Mouse (Mus musculus) neural tube, embryonic 10.5 days (tissue): Measurements from ENCODE around the gene Ralgps2.

ENCODE experiments used
- DNase-seq: peaks from one replicate; pipeline ENCODE4 v3.0.0-alpha.2; 2017; ENCODE audit warnings: low spot score; ENCODE audit errors: extremely low spot score

Ralgps2 gene

DNA sequence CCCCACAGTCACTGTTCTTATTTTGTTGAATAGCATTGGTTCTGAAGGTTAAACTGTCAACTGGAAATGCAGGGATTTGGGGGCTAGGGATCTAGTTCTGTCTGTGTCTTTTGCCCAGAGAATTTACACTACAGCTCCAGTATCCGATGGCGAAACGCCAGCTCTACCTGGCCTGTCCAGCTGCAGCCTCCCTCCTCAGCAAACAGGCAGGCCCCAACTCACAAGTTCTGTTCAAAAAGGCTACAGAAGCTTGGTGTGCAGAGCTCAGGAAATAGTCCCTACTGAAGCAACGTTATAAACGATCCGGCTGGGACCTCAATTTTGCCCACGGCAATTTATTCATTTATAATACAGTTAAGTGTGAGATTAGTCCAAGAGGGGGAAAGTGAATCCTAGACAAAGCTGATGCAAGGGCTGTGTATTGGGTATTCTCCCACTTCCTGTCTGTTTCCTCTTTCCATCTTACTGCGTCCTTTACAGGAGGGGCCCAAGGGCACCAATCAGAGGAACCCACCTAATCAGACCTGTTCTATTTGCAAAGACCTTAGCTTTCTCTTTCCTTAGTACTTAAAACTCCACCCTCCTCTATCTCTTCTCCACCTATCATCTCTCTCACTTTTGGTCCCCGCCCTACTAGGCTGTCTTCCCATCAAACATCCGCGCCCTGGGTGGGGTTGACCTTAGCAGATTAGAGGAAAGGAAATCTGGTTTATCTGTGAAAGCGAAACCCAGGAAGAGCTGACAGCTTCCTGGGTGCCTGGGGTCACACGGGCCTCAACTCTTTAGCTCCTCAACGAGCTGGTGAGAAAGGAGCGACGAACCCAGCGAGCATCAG, 16.7 kb upstream of the Ralgps2 start:
- no peak for DNase-seq

DNA sequence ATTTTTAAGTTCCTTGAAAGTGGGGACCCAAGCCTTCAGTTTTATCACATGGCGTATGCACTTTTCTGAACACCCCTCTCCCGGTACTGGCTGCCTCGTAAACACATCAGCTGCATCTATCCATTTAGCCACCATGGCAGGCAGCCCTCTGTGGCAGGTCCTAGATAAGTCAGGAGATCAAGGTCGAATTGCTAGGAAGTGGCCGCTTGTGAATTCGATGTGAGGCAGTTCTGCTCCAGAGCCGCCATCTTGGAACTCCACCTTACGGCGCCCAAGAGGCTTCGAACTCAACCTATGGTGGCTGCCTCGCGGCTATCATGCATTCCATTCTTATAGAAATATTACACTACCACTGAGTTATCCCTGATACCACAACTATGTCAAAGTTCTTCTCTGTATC, 14.8 kb upstream of the Ralgps2 start:
- DNase-seq, result no peak

DNA sequence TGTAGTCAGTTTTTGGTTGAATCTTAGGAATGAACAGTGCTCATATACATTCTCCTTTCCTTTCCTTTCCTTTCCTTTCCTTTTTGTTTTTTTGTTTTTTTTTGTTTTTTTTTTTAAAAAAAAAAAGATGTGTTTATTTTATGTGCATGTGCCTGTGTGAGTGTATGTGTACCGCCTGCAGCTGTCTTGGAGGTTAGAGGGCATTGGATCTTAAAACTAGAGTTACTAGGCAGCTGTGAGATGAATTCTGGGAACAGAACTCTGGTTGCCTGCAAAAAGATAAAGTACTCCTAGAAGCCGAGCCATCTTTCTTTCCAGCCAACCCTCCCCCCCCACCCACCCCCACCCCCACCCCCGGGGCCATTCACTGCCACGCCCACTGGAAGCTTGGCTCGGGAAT, 10.9 kb upstream of the Ralgps2 start:
- no peak for DNase-seq

- DNase-seq, result no peak
These were observed 1.2 kb upstream of the Ralgps2 start for GRCm38 (mm10) chr1:156940584-156940983.

GRCm38 (mm10) chr1:156940142-156940522, 706 bp upstream of the Ralgps2 start:
- DNase-seq, result no peak

GRCm38 (mm10) chr1:156938705-156939242, 652 bp downstream of the Ralgps2 start:
- DNase-seq, result peak; percentile 80

DNA sequence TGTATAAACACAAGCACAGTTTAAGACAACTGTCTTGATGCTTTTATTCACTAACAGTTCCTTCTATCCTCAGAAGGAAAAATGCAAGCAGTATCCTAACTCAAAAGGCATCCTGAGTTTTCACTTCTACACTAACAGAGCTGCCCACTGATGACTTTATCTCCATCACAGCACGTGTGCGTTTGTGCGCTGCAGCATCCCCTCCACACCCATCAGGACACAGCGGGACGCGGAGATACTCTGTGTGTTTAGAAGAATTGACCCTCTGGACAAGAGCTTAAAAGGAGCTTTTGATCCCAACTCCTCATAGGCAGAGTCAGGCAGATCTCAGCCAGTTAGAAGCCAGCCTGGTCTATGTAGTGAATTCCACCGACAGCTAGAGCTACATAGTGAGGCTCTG, 2.0 kb downstream of the Ralgps2 start:
- no peak for DNase-seq

GRCm38 (mm10) chr1:156933712-156934111, 5.7 kb downstream of the Ralgps2 start:
- DNase-seq, result no peak

- DNase-seq, result no peak
These were observed 7.2 kb downstream of the Ralgps2 start for GRCm38 (mm10) chr1:156932036-156932774.

- no peak for DNase-seq
These were observed 8.1 kb downstream of the Ralgps2 start for GRCm38 (mm10) chr1:156931106-156931870.

- DNase-seq, result no peak
These were observed 9.2 kb downstream of the Ralgps2 start for GRCm38 (mm10) chr1:156930263-156930662.

GRCm38 (mm10) chr1:156928255-156928654, 11.2 kb downstream of the Ralgps2 start:
- no peak for DNase-seq

DNA sequence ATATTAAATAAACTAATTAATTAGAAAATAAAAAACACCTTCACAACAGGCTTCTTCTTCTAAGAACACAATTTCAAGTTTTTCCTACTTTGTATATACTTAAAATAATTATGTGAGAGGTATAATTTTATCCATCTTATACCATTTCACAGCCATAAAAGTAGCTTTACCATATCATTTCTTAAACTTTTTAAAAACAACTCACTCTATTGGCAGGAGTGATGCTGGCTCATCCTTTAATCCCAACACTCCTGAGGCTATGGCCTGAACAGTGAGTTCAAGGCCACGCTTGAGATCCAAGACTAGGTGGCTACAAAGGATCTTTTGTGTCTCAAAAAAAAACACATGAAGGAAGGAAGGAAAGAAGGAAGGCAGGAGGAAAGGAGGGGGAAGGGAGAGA, 15.9 kb downstream of the Ralgps2 start:
- DNase-seq, result no peak

GRCm38 (mm10) chr1:156922921-156923320, 16.5 kb downstream of the Ralgps2 start:
- DNase-seq, result no peak

- no peak for DNase-seq
These were observed 18.0 kb downstream of the Ralgps2 start for GRCm38 (mm10) chr1:156921290-156921994.

DNA sequence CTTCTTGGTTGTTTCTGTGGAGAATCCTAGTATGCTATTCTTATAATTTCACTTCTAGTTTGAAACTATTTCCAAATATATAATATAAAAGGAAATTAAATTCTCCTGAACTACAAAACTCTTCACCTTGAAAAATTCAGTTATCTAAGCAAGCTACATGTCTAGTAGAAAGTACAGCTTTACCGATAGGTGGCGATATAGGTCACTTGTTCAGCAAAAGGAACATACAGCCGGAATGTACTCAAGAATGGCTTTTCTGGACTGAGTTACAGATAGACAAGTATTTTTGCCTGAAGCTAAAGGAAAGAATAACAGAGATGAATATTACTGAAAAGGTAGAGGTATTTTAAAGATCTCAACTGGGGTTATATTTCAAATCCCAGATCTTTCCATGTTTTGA, 22.0 kb downstream of the Ralgps2 start:
- no peak for DNase-seq

DNA sequence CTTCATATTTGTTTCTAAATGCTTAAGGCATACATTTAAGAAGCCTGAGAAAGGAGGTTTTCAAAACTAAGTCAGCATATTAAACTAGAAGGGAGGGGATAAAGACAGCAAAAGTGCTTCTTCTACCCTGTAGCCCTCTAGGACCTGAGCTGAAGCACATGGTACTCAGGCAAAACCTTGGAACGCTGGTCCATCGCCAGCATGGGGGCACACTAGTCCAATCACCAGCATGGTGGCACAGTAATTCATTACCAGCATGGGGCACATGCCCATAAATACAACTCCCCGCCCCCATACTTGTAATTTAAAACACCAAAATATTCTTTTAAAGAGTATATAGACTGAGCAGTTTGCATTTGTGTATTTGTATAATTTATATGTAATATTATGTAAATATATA, 23.1 kb downstream of the Ralgps2 start:
- DNase-seq, result no peak

DNA sequence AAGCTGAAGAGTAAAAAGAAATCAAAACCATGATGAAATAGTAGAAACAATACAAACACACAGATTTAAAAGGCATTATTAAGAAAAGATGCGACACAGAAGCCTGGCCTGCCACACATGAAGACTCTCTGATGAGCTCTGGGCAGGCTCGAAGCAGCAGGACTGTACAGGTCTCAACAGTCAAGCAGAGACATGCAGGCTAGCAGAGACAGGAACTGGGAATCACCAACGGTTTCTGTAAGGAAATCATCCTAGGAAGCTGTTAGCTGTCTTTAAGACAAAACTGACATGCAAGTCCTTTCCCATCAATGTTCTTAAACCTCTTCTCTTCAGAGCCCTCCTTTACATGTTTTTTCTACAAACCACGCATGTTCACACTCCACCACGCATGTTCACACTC, 24.5 kb downstream of the Ralgps2 start:
- DNase-seq, result no peak

DNA sequence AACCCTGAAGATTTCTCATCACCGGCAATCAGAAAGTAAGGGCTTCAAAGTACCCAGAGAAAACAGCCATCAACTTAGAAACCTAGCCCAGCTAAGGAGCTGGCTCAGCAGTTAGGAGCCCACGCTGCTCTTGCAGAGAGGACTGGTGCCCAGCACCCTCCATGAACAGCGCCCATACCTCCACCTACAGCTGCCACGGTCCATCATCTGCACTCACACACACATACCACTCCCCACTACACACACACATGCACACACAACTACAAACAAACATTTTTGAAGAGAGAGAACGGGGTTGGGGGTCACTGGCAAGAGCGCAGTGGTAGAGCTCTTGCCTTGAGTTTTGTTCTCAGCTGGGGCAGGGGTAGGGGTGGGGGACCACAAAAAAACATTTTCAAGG, 26.2 kb downstream of the Ralgps2 start:
- DNase-seq, result no peak

DNA sequence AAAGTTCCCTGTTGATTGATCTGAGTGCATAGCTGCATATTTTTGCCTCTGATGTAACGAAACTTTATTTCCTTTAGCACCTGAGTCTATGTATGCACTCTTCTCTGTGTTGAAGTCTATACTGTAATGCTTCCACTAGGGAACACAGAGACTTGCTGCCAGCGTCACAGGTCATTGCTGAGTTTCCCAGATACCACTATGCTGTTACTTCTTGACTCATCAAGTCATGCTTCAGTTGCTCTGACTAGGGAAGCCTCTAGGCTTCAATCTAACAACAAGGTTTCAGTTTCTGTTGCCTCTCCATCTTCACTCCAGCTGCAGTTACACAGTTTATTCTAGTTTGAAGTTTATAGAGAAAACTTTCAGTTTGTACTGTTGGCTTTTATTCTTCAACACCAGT, 28.5 kb downstream of the Ralgps2 start:
- DNase-seq, result no peak

GRCm38 (mm10) chr1:156909866-156910265, 29.6 kb downstream of the Ralgps2 start:
- DNase-seq, result no peak
